Mouse (Mus musculus): ENCODE data around the gene Gm9046. TPM values are rescaled to one million over a fixed set of nuclear protein-coding genes. Genes with fewer than 3 reads are reported as not detected.
"Not testable (repeated sequence)": the region's sequence is repeated elsewhere in the genome, so short reads cannot be mapped to it uniquely, and the experiment has no call there.

The Gm9046 gene
- polyA plus RNA-seq, 1 experiment from 2014 or later: not detected

DNA sequence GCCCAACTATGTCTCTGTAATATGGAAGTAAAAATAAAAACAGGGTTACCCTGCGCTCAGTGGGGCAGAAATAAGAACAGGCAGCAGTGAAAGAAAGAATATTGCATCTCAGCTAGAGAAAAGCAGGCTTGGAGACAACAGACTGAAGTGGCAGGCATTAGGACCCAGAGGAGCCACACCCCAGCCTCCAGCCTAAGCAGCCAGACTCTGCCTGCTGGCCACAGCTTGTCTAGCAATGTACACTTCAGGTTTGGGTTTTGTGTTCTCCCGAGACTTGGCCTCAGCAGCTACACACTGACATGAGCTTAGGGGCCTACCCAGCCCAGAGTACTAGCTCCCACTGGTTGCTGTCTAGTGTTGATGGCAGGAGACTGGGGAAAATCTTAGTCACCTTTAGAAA, 40.9 kb downstream of the Gm9046 start:
- H3K27me3 ChIP-seq (ENCODE audit: control insufficient read depth, insufficient read depth, low read length); H3K9ac ChIP-seq (ENCODE audit: low read length); H3K27ac ChIP-seq (ENCODE audit: low read length); H3K4me2 ChIP-seq (ENCODE audit: low read depth, low read length); ATAC-seq (replicated peaks; ENCODE audit: extremely low read depth, insufficient read depth, low FRiP score); H3K9me3 ChIP-seq (replicated peaks; ENCODE audit: control insufficient read depth, low read length); H3K36me3 ChIP-seq (ENCODE audit: control insufficient read depth, insufficient read depth); H3K4me1 ChIP-seq (ENCODE audit: control insufficient read depth, insufficient read depth, low read length); H3K4me3 ChIP-seq (ENCODE audit: low read length): not testable (repeated sequence)
- 51% methylated on average over 2 of the region's 2 CpGs for WGBS

DNA sequence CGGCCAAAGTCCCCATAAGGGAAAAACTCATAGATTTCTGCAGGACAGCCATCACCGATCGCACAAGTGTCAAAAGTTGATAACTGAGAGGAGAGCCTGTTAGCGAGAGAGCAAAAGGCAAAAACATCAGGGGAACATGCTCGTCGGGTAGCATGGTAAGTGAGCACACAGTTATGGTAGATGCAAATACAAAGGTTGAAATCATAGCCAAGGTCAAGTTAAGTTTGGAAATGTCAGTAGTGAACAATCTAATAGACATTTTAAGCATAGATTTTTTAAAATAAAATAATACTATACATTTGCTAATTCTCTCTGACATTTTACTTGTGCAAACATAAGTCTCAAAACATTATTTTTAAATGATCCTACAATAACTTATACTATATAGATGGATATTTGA, 48.1 kb downstream of the Gm9046 start, which contains the start of gene Iltifb:
Gene Iltifb (minus strand): TSS at position 101 of the 400 bp plus-strand sequence.
- H3K9ac ChIP-seq (ENCODE audit: low read length): no peak within 1 kb of the TSS
- WGBS: 78% methylated on average over 6 of the region's 6 CpGs
- ATAC-seq (replicated peaks; ENCODE audit: extremely low read depth, insufficient read depth, low FRiP score): no peak
- H3K27me3 ChIP-seq (ENCODE audit: control insufficient read depth, insufficient read depth, low read length): no peaks in the 10 kb centered on the region
- no peak within 1 kb of the TSS for H3K27ac ChIP-seq (ENCODE audit: low read length)
- H3K4me3 ChIP-seq (ENCODE audit: low read length): no peak within 1 kb of the TSS
- H3K4me2 ChIP-seq (ENCODE audit: low read depth, low read length): no peak within 1 kb of the TSS
- H3K36me3 ChIP-seq (ENCODE audit: control insufficient read depth, insufficient read depth): no peaks in the 10 kb centered on the region
- no peaks in the 10 kb centered on the region for H3K9me3 ChIP-seq (replicated peaks; ENCODE audit: control insufficient read depth, low read length)
- no peaks in the 10 kb centered on the region for H3K4me1 ChIP-seq (ENCODE audit: control insufficient read depth, insufficient read depth, low read length)

Other genes starting within 250 kb of the Gm9046 start
- 15.8 and 19.3 TPM in 2 replicates for gene Mdm1, start 201.4 kb downstream of the Gm9046 start, polyA plus RNA-seq (2015; fragmentation: Nextera tagmentation; extraction: Ambion mirVana)
- not detected in 2 replicates for gene Il22, start 138.3 kb downstream of the Gm9046 start, polyA plus RNA-seq (2015; fragmentation: Nextera tagmentation; extraction: Ambion mirVana)
- not detected in 2 replicates for gene Gm32717, start 102.5 kb downstream of the Gm9046 start, polyA plus RNA-seq (2015; fragmentation: Nextera tagmentation; extraction: Ambion mirVana)
- gene Gm32802, start 84.6 kb downstream of the Gm9046 start, polyA plus RNA-seq (2015; fragmentation: Nextera tagmentation; extraction: Ambion mirVana): not detected in 2 replicates
- gene Iltifb, start 48.2 kb downstream of the Gm9046 start, polyA plus RNA-seq (2015; fragmentation: Nextera tagmentation; extraction: Ambion mirVana): not detected in 2 replicates
- gene Gm9040, start 16.3 kb downstream of the Gm9046 start, polyA plus RNA-seq (2015; fragmentation: Nextera tagmentation; extraction: Ambion mirVana): not detected in 2 replicates
- gene Gm9044, start 10.8 kb downstream of the Gm9046 start, polyA plus RNA-seq (2015; fragmentation: Nextera tagmentation; extraction: Ambion mirVana): not detected in 2 replicates
- gene Gm9045, start 5.4 kb downstream of the Gm9046 start, polyA plus RNA-seq (2015; fragmentation: Nextera tagmentation; extraction: Ambion mirVana): 0.21 TPM in 1 of 2 replicates, not detected in the other
- gene Gm9048, start 5.4 kb upstream of the Gm9046 start, polyA plus RNA-seq (2015; fragmentation: Nextera tagmentation; extraction: Ambion mirVana): not detected in 2 replicates
- gene Gm9049, start 10.8 kb upstream of the Gm9046 start, polyA plus RNA-seq (2015; fragmentation: Nextera tagmentation; extraction: Ambion mirVana): 0.21 TPM in 1 of 2 replicates, not detected in the other
- gene Ifng, start 97.8 kb upstream of the Gm9046 start, polyA plus RNA-seq (2015; fragmentation: Nextera tagmentation; extraction: Ambion mirVana): not detected in 2 replicates